Mouse (Mus musculus) G1E (cell line): ENCODE measurements around the gene Ppp2r5c. TPM values are rescaled to one million over a fixed set of nuclear protein-coding genes. Genes with fewer than 3 reads are reported as not detected.

ENCODE experiments used
- ATAC-seq: 2 replicates; pipeline ENCODE4 v1.8.0; 2016; ENCODE audit warnings: mild to moderate bottlenecking; ENCODE audit not compliant: insufficient number of reproducible peaks, poor library complexity, low FRiP score, severe bottlenecking; ENCODE audit errors: extremely low read depth
- DNase-seq: peaks from one replicate; pipeline ENCODE4 v3.0.0; 2012; ENCODE audit warnings: low spot score
- H3K27me3 ChIP-seq: 2 replicates; pipeline ENCODE4 v1.6.1; 2012; ENCODE audit warnings: mild to moderate bottlenecking, low read length, inconsistent platforms; ENCODE audit not compliant: insufficient read depth
- H3K36me3 ChIP-seq: replicated peaks from 2 replicates; pipeline ENCODE3; 2012; ENCODE audit warnings: mild to moderate bottlenecking, inconsistent platforms
- H3K4me1 ChIP-seq: 2 replicates; pipeline ENCODE4 v1.6.1; 2012; ENCODE audit warnings: low read depth, low read length, inconsistent platforms, mixed read lengths; ENCODE audit not compliant: insufficient read depth
- H3K4me3 ChIP-seq: 2 replicates; pipeline ENCODE4 v1.5.1; 2012; ENCODE audit warnings: low read depth, mild to moderate bottlenecking, inconsistent platforms, low read length, moderate library complexity, mixed read lengths
- H3K9me3 ChIP-seq: replicated peaks from 2 replicates; pipeline ENCODE4 v1.6.1; 2012; ENCODE audit warnings: inconsistent platforms
- CTCF ChIP-seq: IDR thresholded peaks from 2 replicates; pipeline ENCODE4 v1.5.1; 2012; ENCODE audit warnings: low read depth, low read length, inconsistent platforms, mixed read lengths
- GATA1 ChIP-seq: IDR thresholded peaks from 2 replicates; pipeline ENCODE4 v1.6.1; 2012; ENCODE audit warnings: borderline replicate concordance, low read length, inconsistent platforms, mixed read lengths
- GATA2 ChIP-seq: IDR thresholded peaks from 2 replicates; pipeline ENCODE4 v1.6.1; 2012; ENCODE audit warnings: low read depth, low read length, inconsistent platforms, borderline replicate concordance
- POLR2AphosphoS5 ChIP-seq: IDR thresholded peaks from 2 replicates; pipeline ENCODE4 v1.6.1; 2012; ENCODE audit warnings: low read depth, low read length, inconsistent platforms; ENCODE audit not compliant: insufficient replicate concordance
- TAL1 ChIP-seq: conservative IDR thresholded peaks from 2 replicates; pipeline ENCODE4 v1.6.1; 2012; ENCODE audit warnings: low read depth, low read length, inconsistent platforms, mixed read lengths
- polyA plus RNA-seq: library from polyadenylated mRNA; stranded (reverse); fragments of >175 nt; gene quantifications from 2 replicates; pipeline ENCODE4 v1.2.3, GENCODE M21; 2012
- total RNA-seq, 2 experiments: library from RNA; stranded (forward) in 1 of 2; stranded (reverse) in 1 of 2; fragments of 200-1000 nt in 1 of 2; fragments of >200 nt in 1 of 2; fragmentation: Nextera tagmentation in 1 of 2; gene quantifications; 2 replicates each; pipeline ENCODE4 v1.2.3; 2014 to 2017

Ppp2r5c gene
- total and polyA plus RNA-seq, 3 experiments: 30.6 to 282 (median 192) TPM

DNA sequence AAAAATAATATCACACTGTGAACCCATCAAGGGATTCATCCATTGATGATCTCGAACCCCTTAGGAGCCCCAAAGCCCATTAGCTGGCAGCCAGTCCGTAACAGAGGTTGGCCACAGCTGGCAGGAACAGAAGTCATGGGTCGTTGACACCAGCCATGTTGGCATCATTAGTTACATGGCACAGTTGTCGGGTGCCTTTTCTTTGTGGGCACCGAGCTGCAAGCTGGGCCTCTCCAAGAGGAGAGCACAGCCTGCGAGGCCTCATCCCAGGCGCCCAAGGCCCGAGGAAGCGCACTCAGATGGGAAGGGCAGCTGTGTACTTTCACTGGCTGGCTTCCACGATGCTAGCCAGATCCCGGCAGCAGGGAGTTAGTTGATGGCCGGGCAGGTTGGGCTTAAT lies 64.3 kb downstream of the Ppp2r5c start:
- Histone ChIP-seq H3K4me3 (no peak overlapping the region), H3K9me3 (no peaks in the 10 kb centered on the region), H3K4me1 (peaks cover 27% of the 10 kb centered on the region), H3K27me3 (no peaks in the 10 kb centered on the region), H3K36me3 (peaks cover 81% of the 10 kb centered on the region)
- TF ChIP-seq POLR2AphosphoS5: no peak
- no peak for TF ChIP-seq GATA2
- no peak for TF ChIP-seq GATA1
- TF ChIP-seq TAL1: no peak
- TF ChIP-seq CTCF: no peak
- no peak for ATAC-seq
- no peak for DNase-seq

DNA sequence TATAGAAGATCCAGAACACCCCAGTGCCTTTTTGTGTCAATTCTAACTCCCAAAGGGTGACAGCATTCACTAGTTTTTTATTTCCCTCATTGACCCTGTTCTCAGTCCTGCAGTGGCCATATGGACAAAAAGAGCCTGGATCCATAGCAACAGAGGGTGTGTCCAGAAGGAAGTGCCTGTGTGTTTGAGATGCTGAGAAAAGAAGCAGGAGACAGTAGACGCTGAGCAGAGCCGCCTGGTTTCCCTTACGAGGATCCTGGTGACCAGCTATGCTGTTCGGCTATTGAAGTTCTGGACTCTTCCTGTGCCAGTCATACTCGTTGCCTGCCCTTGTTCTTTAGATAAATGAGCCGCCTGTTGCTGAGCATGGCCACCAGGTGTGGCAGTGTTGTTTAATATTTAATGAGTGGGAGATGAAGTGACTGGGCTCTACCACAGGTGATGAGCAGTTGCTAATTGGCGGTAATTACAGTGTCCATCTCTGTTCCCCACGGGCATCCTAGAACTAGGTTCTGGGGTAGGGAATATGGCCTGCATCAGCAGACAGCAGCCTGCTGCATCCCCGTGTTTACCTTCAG lies 65.0 kb downstream of the Ppp2r5c start:
- TF ChIP-seq GATA2 (no peak), GATA1 (no peak), POLR2AphosphoS5 (no peak), CTCF (no peak), TAL1 (no peak)
- no peak overlapping the region for H3K4me3 ChIP-seq
- no peak for ATAC-seq
- H3K36me3 ChIP-seq: peaks cover 83% of the 10 kb centered on the region
- no peaks in the 10 kb centered on the region for H3K9me3 ChIP-seq
- H3K27me3 ChIP-seq: no peaks in the 10 kb centered on the region
- DNase-seq: no peak
- H3K4me1 ChIP-seq: peaks cover 27% of the 10 kb centered on the region

DNA sequence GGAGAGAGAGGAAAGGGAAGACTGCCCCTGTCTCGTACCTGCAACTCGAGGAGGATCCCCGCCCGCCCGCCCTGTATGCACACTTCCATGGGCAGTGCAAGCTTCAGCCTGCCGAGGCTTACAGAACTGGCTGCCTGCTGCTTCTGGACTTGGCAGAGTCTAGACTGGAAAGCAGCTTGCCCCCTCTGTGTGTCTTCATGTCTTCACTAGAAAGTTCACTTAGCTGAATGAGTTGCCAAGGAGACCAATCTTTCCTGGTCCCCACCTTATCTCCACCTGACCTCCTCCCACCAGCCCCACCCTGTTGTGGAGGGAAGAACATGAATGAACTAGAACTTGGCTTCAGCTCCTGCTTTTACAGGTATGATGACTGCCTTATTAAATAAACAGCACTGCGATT lies 66.0 kb downstream of the Ppp2r5c start:
- TF ChIP-seq GATA1 (no peak), POLR2AphosphoS5 (no peak), TAL1 (no peak), GATA2 (no peak), CTCF (no peak)
- ATAC-seq (no peak), DNase-seq (no peak)
- Histone ChIP-seq H3K9me3 (no peaks in the 10 kb centered on the region), H3K36me3 (peaks cover 86% of the 10 kb centered on the region), H3K4me1 (peaks cover 24% of the 10 kb centered on the region), H3K27me3 (no peaks in the 10 kb centered on the region), H3K4me3 (no peak overlapping the region)

DNA sequence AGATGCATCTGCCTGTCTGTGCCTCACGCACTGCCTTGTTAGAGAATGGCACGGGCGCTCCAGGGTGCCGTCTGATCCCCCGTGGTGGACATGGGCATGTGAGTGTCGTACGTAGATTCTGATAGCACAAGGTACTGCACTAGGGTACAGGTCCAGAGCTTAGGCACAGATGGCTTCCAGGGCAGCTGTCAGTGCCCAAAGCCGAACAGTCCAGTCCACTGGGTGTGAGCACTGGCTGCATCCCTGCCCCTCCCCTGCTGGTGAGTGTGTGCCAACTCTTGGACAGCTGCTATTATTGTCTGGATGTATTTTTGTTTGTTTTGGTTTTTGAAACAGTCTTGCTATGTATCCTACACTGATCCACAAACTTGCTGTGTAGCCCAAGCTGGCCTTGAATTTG lies 68.8 kb downstream of the Ppp2r5c start:
- Histone ChIP-seq H3K4me1 (peaks cover 19% of the 10 kb centered on the region), H3K9me3 (no peaks in the 10 kb centered on the region), H3K27me3 (no peaks in the 10 kb centered on the region), H3K4me3 (no peak overlapping the region), H3K36me3 (peaks cover 85% of the 10 kb centered on the region)
- no peak for ATAC-seq
- TF ChIP-seq POLR2AphosphoS5 (no peak), GATA1 (no peak), CTCF (no peak), TAL1 (no peak), GATA2 (no peak)
- no peak for DNase-seq

DNA sequence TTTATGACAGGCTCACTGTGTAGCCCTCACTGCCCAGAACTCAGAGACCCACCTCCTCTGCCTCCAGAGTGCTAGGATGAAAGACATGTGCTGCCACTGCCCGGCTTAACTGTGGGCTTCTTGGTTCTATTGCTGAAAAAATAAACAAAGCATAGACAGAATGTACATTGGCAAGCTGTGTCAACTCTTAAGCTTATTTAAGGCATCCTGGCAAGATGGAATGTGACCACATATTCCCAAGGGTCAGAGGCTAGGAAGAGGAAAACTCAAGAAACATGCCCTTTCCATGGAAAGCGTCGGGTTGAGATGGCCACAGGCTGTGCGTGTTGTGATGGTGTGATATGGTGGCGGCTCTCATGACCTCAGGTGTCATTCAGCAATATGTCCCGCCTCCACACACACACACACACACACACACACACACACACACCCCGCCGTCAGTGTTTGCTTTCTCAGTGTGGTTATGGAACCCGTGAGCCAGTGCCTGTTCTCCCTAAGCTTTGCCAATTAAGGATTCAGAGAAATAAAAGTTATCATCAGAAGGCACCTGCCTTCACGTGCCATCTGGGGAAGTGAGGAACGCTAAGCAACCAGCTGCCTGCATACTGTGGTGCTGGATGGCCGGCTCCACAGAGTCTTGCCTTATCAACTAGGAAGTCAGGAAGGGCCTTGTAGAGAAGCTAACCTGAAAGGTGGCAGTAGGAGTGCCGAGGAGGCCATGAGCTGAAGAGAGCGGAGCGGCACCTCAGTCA lies 73.5 kb downstream of the Ppp2r5c start:
- H3K4me1 ChIP-seq: peaks cover 10% of the 10 kb centered on the region
- H3K36me3 ChIP-seq: peaks cover 87% of the 10 kb centered on the region
- TF ChIP-seq CTCF: no peak
- no peak for TF ChIP-seq GATA2
- TF ChIP-seq TAL1: no peak
- no peak for TF ChIP-seq GATA1
- TF ChIP-seq POLR2AphosphoS5: no peak
- no peak overlapping the region for H3K4me3 ChIP-seq
- H3K9me3 ChIP-seq: no peaks in the 10 kb centered on the region
- no peak for ATAC-seq
- H3K27me3 ChIP-seq: no peaks in the 10 kb centered on the region
- no peak for DNase-seq

DNA sequence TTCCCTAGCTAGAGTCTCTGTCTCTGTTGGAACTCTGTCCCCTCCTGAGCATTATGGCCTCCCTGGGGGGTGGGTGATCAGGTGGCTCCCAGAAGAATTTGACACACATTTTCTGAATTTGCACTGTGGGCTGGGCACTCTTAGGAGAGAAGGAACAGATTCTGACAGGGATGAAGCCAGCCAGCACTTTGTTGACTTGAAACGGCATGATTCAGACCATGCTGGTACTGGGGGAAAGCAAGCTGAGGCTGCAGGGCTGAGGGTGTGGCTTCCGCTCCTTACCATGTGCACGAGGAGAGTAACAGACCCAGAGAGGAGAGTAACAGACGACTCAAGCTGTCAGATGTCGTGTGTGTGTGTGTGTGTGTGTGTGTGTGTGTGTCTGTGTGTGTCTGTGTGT lies 76.6 kb downstream of the Ppp2r5c start:
- Histone ChIP-seq H3K36me3 (peaks cover 88% of the 10 kb centered on the region), H3K4me1 (0 out of 2 replicates have a peak, but pooled peaks cover 7% of the 10 kb centered on the region), H3K9me3 (no peaks in the 10 kb centered on the region), H3K4me3 (no peak overlapping the region), H3K27me3 (no peaks in the 10 kb centered on the region)
- no peak for TF ChIP-seq GATA2
- no peak for TF ChIP-seq GATA1
- TF ChIP-seq TAL1: no peak
- TF ChIP-seq POLR2AphosphoS5: no peak
- no peak for TF ChIP-seq CTCF
- DNase-seq (no peak), ATAC-seq (no peak)
